Mouse (Mus musculus) hindbrain, embryonic 10.5 days (tissue): ENCODE results near the gene Rassf3. TPM values are rescaled to one million over a fixed set of nuclear protein-coding genes. Genes with fewer than 3 reads are reported as not detected.

Source experiments
- DNase-seq: peaks from one replicate; pipeline ENCODE4 v3.0.0-alpha.2; 2017; ENCODE audit warnings: low spot score
- H3K27ac ChIP-seq: fragments of 300-500 bp; sonication (generic); 2 replicates; pipeline ENCODE4 v1.5.1; 2016; ENCODE audit warnings: mild to moderate bottlenecking, moderate library complexity
- H3K27me3 ChIP-seq: fragments of 300-500 bp; sonication (generic); 2 replicates; pipeline ENCODE4 v1.6.1; 2016; ENCODE audit warnings: mild to moderate bottlenecking; ENCODE audit not compliant: poor library complexity, insufficient read depth, severe bottlenecking
- H3K36me3 ChIP-seq: fragments of 300-500 bp; sonication (generic); 2 replicates; pipeline ENCODE4 v1.6.1; 2016; ENCODE audit warnings: mild to moderate bottlenecking, moderate library complexity
- H3K4me1 ChIP-seq: fragments of 300-500 bp; sonication (generic); replicated peaks from 2 replicates; pipeline ENCODE4 v1.6.1; 2016; ENCODE audit warnings: mild to moderate bottlenecking
- H3K4me3 ChIP-seq: fragments of 300-500 bp; sonication (generic); 2 replicates; pipeline ENCODE4 v1.5.1; 2016; ENCODE audit warnings: mild to moderate bottlenecking, moderate library complexity
- H3K9me3 ChIP-seq: fragments of 300-500 bp; sonication (generic); 2 replicates; pipeline ENCODE4 v1.6.1; 2016; ENCODE audit warnings: mild to moderate bottlenecking, moderate library complexity
- WGBS: fragments of 180-500 bp; shearing (Covaris S2); methylation state at CpG from one replicate; pipeline ENCODE4 v1.1.7; 2016; 5-methylcytosine and 5-hydroxymethylcytosine counted together
- polyA plus RNA-seq: library from polyadenylated mRNA; unstranded; fragments of >200 nt; fragmentation: Nextera tagmentation; extraction: Ambion mirVana; gene quantifications from 2 replicates; pipeline ENCODE4 v1.2.1, GENCODE M21; 2016

The Rassf3 gene
- polyA plus RNA-seq, 1 experiment from 2014 or later = 8.0 TPM

DNA sequence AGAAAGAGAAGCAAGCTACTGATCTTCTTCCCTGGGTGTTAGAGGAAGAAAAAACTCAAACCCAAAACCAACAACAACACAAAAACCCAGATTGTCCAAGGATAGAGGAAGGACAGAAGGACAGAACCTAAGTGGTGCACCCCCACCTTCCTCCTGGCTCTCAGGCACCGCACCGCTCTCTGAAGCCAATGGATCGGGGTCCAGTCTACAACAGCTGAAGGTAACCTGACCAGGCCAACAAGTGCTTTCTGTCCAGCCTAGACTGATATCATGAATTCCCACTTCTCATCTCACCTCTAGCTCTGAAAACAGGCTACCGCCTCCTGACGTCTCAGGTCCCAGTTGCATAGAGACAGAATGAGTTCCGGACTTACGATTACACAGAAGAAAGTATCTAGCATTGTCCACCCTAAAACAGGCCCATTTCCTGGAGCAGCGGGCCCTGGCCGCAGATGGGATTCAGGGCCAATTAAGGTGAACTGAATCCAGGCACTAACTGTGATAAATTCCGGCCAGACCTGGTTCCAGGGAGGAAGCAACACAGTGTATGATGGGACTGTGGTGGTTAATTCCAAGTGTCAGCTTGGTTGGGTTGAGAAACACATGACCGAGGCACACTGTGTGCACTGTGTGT lies 54.4 kb downstream of the Rassf3 start:
- H3K36me3 ChIP-seq = no peaks in the 10 kb centered on the region
- H3K9me3 ChIP-seq = no peaks in the 10 kb centered on the region
- DNase-seq = no peak
- peaks cover 65% of the 10 kb centered on the region for H3K4me1 ChIP-seq
- H3K4me3 ChIP-seq = no peak overlapping the region
- no peaks in the 10 kb centered on the region for H3K27me3 ChIP-seq
- 94% methylated on average over 11 of the region's 11 CpGs for WGBS
- no peak overlapping the region for H3K27ac ChIP-seq

DNA sequence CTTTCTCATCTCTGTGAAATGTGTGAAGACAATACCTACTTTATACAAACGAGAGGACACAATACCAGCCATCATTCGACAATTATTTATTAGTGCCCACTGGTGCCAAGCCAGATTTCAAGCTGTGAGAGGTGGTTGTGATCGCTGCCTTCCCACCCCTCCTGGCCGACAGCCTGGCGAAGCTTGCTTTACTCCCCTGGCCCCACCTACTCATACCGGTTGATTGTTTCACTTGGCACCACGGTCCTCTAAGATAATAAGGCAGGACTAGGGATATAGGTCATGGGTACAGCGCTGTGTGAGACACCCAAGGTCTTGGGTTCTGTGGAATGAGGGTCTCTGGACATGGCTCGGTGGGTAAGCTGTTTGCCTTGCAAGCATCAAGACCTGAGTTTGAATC lies 55.1 kb downstream of the Rassf3 start:
- Histone ChIP-seq H3K27ac (no peak overlapping the region), H3K4me3 (no peak overlapping the region), H3K4me1 (peaks cover 64% of the 10 kb centered on the region), H3K27me3 (no peaks in the 10 kb centered on the region), H3K36me3 (no peaks in the 10 kb centered on the region), H3K9me3 (no peaks in the 10 kb centered on the region)
- 83% methylated on average over 9 of the region's 9 CpGs for WGBS
- DNase-seq = no peak

DNA sequence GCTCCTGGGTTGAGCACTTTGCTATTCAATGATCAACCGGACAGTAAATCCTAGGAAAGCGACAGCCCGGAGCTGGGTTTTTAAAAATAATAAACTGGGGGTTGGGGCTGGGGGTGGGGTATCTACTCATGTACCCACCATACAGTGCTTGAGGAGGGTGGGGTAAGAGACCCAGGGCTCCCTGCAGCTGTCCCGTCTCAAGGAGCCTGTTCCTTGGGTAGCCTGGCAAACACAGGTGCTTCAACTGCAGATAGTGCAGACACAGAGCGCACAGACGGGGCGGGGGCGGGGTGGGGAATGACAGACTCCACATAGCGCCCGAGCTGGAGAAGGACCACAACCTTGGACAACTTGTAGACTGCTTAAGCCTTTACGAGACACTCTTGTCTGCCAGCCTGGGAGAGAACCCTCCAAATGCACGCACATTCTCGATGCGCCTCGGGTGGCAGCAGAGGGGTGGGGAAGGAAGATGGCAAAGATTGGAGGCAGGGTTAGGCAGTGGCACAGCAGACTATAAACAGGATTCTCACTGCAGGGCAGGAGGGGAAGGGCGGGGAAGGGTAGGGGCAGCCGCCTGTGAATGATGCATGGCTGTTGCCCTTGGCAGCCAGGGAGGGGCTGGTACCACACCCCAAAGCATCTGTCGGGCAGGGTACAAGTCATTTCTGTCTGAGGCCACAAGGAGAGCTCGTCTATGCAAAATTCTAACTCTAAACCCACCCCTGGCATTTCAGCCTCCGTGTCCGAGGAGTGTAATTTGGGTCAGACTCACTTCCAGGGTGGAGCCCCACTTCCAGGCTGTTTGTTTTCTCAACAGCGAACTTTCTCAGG lies 56.3 kb downstream of the Rassf3 start:
- H3K9me3 ChIP-seq = no peaks in the 10 kb centered on the region
- peaks cover 8% of the 10 kb centered on the region for H3K36me3 ChIP-seq
- H3K27me3 ChIP-seq = no peaks in the 10 kb centered on the region
- DNase-seq = no peak
- 72% methylated on average over 22 of the region's 22 CpGs for WGBS
- no peak overlapping the region; the same call in 1 of the 2 replicates for H3K27ac ChIP-seq
- H3K4me1 ChIP-seq = peaks cover 56% of the 10 kb centered on the region
- H3K4me3 ChIP-seq = no peak overlapping the region

DNA sequence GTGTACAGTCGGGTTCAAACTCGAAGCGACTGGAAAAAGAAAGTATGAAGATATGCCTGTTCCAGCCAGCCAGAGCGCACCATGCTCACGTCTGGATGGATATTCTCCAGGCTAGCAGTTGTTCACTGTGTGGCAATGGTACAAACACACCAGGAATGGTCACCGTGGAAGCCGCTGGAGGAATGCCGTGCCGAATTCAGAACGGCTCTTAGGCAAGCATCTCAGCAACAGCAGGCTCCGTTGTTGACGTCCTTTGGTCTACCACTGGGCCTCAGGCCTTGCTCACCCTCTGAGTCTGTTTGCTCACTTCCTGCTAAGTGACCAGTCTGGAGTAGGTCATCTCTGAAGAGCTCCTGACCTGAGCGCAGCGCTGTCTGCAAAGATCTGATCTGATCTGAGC lies 57.3 kb downstream of the Rassf3 start:
- H3K36me3 ChIP-seq = peaks cover 13% of the 10 kb centered on the region
- H3K4me1 ChIP-seq = peaks cover 58% of the 10 kb centered on the region
- no peaks in the 10 kb centered on the region for H3K9me3 ChIP-seq
- 77% methylated on average over 14 of the region's 14 CpGs for WGBS
- no peak overlapping the region for H3K27ac ChIP-seq
- no peaks in the 10 kb centered on the region for H3K27me3 ChIP-seq
- no peak overlapping the region for H3K4me3 ChIP-seq
- no peak for DNase-seq

DNA sequence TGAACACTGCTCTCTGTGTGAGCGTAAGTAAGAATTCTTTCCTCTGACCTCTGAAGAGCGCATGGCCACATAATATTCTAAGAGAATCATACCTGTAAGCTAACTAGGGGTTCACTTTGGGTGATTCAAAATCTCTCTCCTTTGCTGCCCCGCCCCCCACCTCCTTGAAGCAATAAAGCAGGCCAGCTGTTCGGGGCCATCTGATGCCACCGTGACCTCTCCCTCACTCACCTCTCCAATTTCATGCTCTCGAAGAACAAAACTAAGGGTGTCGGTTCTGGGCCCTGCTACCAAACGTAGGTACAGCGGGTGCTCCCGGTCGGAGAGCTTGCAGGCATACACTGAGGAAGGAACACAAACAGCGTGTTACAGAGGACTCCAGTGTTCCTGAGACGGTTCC lies 62.0 kb downstream of the Rassf3 start:
- DNase-seq = no peak
- WGBS = 81% methylated on average over 13 of the region's 13 CpGs
- Histone ChIP-seq H3K36me3 (peaks cover 32% of the 10 kb centered on the region), H3K4me1 (peaks cover 37% of the 10 kb centered on the region), H3K9me3 (no peaks in the 10 kb centered on the region), H3K4me3 (no peak overlapping the region), H3K27me3 (no peaks in the 10 kb centered on the region), H3K27ac (no peak overlapping the region)

DNA sequence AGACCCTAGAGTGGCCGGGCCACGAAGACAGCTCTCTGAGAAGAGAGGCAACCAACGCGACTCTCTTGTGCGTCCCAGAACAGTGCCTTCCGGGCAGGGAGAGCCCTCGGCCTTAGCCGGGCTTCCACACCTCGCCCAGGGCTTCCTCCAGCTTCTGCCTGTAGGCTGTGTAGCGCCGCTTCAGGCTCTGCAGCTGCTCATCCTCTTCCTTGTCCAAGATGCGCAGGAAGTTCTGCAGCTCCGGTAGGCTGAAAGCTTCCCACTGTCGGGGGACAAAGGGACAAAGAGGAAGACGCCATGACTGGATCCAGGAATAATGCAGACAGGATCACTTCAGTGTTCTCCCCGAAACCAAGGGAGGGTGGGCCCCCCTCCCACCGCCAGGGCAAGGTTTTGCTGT lies 63.3 kb downstream of the Rassf3 start:
- Histone ChIP-seq H3K4me1 (peaks cover 26% of the 10 kb centered on the region), H3K36me3 (peaks cover 32% of the 10 kb centered on the region), H3K9me3 (no peaks in the 10 kb centered on the region), H3K4me3 (no peak overlapping the region), H3K27me3 (no peaks in the 10 kb centered on the region), H3K27ac (no peak overlapping the region)
- 85% methylated on average over 17 of the region's 17 CpGs for WGBS
- no peak for DNase-seq

DNA sequence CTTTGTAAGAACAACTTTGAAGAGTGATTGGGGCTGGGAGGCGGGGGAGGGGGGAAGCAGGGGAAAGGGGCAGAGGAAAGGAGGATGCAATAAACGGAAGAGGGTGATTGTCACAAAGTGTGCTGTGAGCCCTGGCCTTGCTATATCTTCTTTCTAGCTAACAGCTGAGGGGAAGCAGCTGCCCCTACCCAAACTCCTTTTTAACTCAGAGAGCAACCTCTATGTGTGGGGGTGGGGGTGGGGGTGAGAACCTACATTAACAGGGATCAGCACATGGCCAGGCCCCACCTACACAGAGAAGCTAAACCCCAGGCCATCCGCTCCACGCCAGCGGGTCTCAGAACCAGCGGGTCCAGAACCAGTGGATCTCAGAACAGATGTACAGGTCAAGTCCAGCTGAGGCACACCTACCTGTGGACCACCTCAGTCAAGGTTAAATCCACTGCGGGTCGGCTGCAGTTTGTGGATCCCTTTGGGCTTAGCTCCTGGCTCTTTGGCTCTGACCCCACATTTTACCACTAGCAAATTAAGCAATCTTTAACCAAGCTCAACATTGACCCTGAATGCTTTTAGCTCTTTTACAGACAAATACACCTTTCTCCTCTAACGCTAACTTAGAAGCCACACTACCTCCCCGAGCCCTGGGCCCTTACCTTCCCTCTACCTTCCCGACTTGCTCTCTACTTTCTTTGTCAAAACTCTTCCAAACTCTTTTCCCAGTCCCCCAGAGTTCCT lies 64.3 kb downstream of the Rassf3 start:
- no peaks in the 10 kb centered on the region for H3K27me3 ChIP-seq
- no peak for DNase-seq
- no peak overlapping the region for H3K4me3 ChIP-seq
- 0 out of 2 replicates have a peak overlapping the region, but pooled peaks have one; percentile 9 for H3K27ac ChIP-seq
- 85% methylated on average over 11 of the region's 11 CpGs for WGBS
- no peaks in the 10 kb centered on the region for H3K9me3 ChIP-seq
- peaks cover 32% of the 10 kb centered on the region for H3K36me3 ChIP-seq
- H3K4me1 ChIP-seq = peaks cover 24% of the 10 kb centered on the region

DNA sequence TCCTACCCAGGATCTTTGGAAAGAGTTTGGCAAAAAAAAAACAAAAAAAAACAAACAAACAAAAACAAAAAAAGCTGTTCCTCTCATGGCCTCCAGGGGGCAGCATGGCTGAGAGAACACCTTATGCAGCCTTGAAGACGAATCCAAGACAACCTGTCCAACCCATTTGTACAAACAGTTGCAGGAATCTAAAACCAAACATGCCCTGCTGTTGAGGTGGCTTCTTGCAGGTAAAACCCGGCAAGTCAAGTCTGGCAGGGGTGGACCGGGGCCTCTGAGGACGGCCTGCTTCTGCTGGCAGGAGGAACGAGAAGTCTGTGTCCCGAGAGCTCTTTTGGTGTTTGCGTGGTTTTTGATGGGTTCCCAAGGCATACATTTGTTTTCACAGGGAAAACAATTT lies 66.4 kb downstream of the Rassf3 start:
- Histone ChIP-seq H3K27ac (no peak overlapping the region), H3K4me3 (no peak overlapping the region), H3K9me3 (no peaks in the 10 kb centered on the region), H3K36me3 (peaks cover 25% of the 10 kb centered on the region), H3K27me3 (no peaks in the 10 kb centered on the region), H3K4me1 (peaks cover 18% of the 10 kb centered on the region)
- 76% methylated on average over 7 of the region's 7 CpGs for WGBS
- DNase-seq = peak; percentile 42

DNA sequence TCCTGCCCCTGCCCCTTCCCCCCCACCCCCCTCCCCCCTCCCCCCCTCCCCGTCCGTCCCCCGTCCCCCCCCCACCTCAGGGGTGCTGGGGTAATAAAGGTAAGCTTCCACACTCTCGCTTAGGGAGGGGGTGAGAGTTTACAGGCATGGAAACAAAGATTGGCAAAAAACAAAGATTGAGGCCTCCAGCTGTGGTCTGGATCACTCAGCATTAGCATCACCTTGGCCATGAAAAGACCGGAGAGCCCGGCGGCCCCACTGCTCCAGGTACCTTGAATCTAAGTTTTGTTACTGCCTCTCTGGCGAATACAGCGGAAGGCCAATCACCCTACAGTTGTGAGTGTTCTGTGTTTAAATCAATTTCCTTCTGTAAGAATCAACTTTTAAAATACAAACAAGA lies 72.2 kb downstream of the Rassf3 start:
- no peak for DNase-seq
- 51% methylated on average over 6 of the region's 9 CpGs for WGBS
- H3K27me3 ChIP-seq = no peaks in the 10 kb centered on the region
- no peaks in the 10 kb centered on the region; the same call in 1 of the 2 replicates for H3K4me1 ChIP-seq
- no peak overlapping the region for H3K4me3 ChIP-seq
- no peaks in the 10 kb centered on the region for H3K9me3 ChIP-seq
- H3K27ac ChIP-seq = no peak overlapping the region
- no peaks in the 10 kb centered on the region for H3K36me3 ChIP-seq

DNA sequence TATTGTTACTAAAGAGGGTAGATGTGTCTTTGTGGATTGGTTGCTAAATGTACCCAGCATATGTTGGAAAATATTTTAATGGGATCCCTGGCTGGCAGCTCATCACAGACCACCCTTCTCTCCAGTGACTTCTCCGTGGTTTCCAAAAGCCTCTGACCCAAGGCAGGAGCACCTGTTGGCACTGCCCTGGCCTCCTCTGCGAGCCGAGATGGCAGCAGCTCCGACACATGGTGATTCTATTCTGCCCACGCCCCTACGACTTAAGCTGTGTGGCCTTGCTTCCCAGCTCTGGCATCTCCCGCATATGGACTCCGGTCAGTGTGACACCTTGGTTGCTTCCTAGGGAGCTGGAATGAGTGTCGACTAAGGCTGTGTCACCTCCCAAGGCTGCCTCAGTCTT lies 73.0 kb downstream of the Rassf3 start:
- Histone ChIP-seq H3K36me3 (no peaks in the 10 kb centered on the region), H3K4me3 (no peak overlapping the region), H3K27me3 (no peaks in the 10 kb centered on the region), H3K9me3 (no peaks in the 10 kb centered on the region), H3K4me1 (no peaks in the 10 kb centered on the region; the same call in 1 of the 2 replicates), H3K27ac (no peak overlapping the region)
- 72% methylated on average over 9 of the region's 9 CpGs for WGBS
- DNase-seq = no peak

DNA sequence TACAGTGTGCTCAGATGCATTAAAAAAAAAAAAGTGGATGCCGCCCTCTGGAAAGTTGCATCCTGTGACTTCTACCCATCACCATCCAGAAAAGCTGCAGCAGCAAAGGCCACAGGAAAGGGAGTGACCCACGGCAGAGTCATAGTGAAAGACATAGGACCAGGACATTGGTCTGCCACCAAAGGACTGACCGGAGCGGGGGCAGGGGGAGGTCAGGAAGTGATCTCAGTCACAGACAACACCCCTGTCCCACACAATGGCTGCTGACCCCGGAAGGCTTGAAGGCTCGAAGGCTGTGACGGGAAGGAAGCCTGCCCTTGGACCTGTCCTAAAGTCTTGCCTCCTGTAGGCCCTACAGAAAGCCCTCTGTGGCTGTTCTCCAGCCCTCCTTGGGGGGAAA lies 75.1 kb downstream of the Rassf3 start:
- H3K27me3 ChIP-seq = no peaks in the 10 kb centered on the region
- H3K4me1 ChIP-seq = no peaks in the 10 kb centered on the region; the same call in 1 of the 2 replicates
- WGBS = 78% methylated on average over 7 of the region's 7 CpGs
- no peaks in the 10 kb centered on the region for H3K9me3 ChIP-seq
- H3K4me3 ChIP-seq = no peak overlapping the region
- H3K36me3 ChIP-seq = peaks cover 14% of the 10 kb centered on the region
- 0 out of 2 replicates have a peak overlapping the region, but pooled peaks have one; percentile 53 for H3K27ac ChIP-seq
- no peak for DNase-seq

DNA sequence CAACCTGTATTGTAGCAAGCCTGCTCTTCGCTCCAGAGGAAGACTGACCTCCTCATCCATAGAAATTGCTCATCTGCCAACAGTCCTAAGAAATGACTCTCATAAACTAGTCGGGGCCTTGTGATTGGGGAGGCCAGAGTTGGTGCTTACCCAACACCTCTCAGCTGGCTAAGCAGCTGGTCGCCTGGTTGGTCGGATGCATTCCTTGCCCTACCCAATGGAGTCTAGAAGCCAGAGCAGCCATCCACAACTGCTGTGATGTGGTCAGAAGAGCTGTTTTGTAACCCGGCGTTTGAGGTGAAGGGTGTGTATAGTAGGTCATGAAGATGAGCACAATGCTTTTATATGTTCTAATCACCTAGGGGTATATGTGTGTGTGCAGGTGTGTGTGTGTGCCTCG lies 77.5 kb downstream of the Rassf3 start:
- Histone ChIP-seq H3K27me3 (no peaks in the 10 kb centered on the region), H3K4me1 (no peaks in the 10 kb centered on the region; the same call in 1 of the 2 replicates), H3K9me3 (no peaks in the 10 kb centered on the region), H3K36me3 (peaks cover 38% of the 10 kb centered on the region), H3K27ac (no peak overlapping the region), H3K4me3 (no peak overlapping the region)
- no peak for DNase-seq
- WGBS = 92% methylated on average over 7 of the region's 7 CpGs
